Mouse (Mus musculus) fat pad, adult 2 months (tissue): Measurements from ENCODE around the gene Synrg.
A peak's percentile ranks its signal among the peaks of the same experiment; 100 is the strongest.

Experiments used
- DNase-seq: peaks from one replicate; pipeline ENCODE4 v3.0.0-alpha.2; 2011; ENCODE audit warnings: low read depth, low spot score; ENCODE audit errors: extremely low read depth

Gene Synrg

GRCm38 (mm10) chr11:83963991-83964921 is at the start of gene Synrg:
TSS of gene Synrg (plus strand) at chr11:83964428.
- DNase-seq, result no peak

GRCm38 (mm10) chr11:83914501-83914900 is 49.7 kb upstream of the Synrg start:
- no peak for DNase-seq

- no peak for DNase-seq
These were observed 41.6 kb upstream of the Synrg start for GRCm38 (mm10) chr11:83922600-83922999.

- no peak for DNase-seq
These were observed 37.1 kb upstream of the Synrg start for GRCm38 (mm10) chr11:83927097-83927496.

GRCm38 (mm10) chr11:83932506-83933106 is 31.6 kb upstream of the Synrg start:
- DNase-seq, result no peak

GRCm38 (mm10) chr11:83933376-83933775 is 30.9 kb upstream of the Synrg start:
- DNase-seq, result no peak

- no peak for DNase-seq
These were observed 28.1 kb upstream of the Synrg start for GRCm38 (mm10) chr11:83935986-83936665.

GRCm38 (mm10) chr11:83938556-83938955 is 25.7 kb upstream of the Synrg start:
- no peak for DNase-seq

GRCm38 (mm10) chr11:83941950-83942840 is 22.0 kb upstream of the Synrg start, which contains the start of gene Ddx52:
TSS of gene Ddx52 (plus strand) at chr11:83942062.
- DNase-seq, result peak; percentile 30

- no peak for DNase-seq
These were observed 7.4 kb upstream of the Synrg start for GRCm38 (mm10) chr11:83956822-83957221.

GRCm38 (mm10) chr11:83961983-83962382 is 2.2 kb upstream of the Synrg start:
- no peak for DNase-seq

- no peak for DNase-seq
These were observed 3.4 kb downstream of the Synrg start for GRCm38 (mm10) chr11:83967436-83968204.

GRCm38 (mm10) chr11:83968205-83968575 is 4.0 kb downstream of the Synrg start:
- no peak for DNase-seq

GRCm38 (mm10) chr11:83969040-83969439 is 4.8 kb downstream of the Synrg start:
- DNase-seq, result no peak

- no peak for DNase-seq
These were observed 10.5 kb downstream of the Synrg start for GRCm38 (mm10) chr11:83974561-83975346.

- no peak for DNase-seq
These were observed 11.3 kb downstream of the Synrg start for GRCm38 (mm10) chr11:83975488-83975887.

- DNase-seq, result no peak
These were observed 12.2 kb downstream of the Synrg start for GRCm38 (mm10) chr11:83976236-83976977.

- no peak for DNase-seq
These were observed 13.6 kb downstream of the Synrg start for GRCm38 (mm10) chr11:83977810-83978209.
